Mouse (Mus musculus) skeletal muscle tissue, adult 2 months (tissue): ENCODE measurements around the gene Phc1.
"Not testable (repeated sequence)": the region's sequence is repeated elsewhere in the genome, so short reads cannot be mapped to it uniquely, and the experiment has no call there.

Experiments
- DNase-seq: peaks from one replicate; pipeline ENCODE4 v3.0.0-alpha.2; 2012; ENCODE audit warnings: low read depth, low spot score

Phc1 gene

DNA sequence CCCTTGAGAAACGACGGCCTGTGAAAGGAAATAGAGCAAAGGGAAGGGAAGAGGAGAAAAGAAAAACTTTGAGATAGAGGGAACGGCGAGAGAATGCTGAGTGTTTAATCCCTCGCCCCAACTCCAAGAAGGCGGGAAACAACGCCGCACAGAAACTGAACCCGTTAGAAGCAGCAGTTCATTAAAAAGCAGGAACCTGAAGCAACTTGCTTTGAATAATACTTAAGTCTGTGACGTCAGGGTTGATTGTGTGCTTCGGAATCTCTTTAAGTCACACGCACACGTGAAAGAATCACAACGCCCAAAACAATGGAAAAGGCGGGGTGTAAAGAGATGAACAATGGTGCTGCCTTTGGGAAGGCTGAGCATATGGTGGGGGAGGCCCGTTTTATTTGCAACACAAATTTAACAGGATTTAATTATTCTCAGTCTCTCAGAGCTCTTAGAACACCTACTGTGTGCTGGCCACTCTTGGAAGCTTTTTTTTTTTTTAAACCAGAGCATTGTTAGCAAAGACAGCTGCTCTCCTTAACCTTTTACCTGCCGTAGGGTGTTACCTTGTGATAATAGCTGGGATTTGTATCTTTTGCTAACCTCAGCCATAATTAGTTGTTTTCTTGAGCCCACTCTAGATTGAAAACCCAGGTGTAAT, at the start of gene Phc1:
Gene Phc1 (minus strand): TSS at position 213 of the 652 bp plus-strand sequence.
- DNase-seq, result no peak

DNA sequence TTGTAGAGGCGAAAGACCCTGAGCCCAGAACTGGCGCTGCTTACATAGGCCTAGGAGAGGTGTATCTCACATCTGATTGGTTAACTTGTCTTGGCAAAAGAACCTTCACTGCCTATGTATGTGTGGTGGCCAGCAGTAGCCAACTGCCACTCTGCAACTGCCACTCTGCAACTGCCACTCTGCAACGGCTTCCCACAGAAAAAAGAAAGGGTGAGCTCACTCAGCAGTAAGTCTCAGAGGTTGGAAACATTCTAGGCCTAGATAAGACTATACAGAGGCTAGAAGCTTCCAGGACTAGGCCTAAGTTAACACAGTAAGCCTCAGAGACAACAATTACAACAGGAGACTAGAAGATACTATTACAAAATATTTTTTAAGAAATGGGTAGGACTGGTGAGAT, 49.6 kb upstream of the Phc1 start:
- DNase-seq, result not testable (repeated sequence)

DNA sequence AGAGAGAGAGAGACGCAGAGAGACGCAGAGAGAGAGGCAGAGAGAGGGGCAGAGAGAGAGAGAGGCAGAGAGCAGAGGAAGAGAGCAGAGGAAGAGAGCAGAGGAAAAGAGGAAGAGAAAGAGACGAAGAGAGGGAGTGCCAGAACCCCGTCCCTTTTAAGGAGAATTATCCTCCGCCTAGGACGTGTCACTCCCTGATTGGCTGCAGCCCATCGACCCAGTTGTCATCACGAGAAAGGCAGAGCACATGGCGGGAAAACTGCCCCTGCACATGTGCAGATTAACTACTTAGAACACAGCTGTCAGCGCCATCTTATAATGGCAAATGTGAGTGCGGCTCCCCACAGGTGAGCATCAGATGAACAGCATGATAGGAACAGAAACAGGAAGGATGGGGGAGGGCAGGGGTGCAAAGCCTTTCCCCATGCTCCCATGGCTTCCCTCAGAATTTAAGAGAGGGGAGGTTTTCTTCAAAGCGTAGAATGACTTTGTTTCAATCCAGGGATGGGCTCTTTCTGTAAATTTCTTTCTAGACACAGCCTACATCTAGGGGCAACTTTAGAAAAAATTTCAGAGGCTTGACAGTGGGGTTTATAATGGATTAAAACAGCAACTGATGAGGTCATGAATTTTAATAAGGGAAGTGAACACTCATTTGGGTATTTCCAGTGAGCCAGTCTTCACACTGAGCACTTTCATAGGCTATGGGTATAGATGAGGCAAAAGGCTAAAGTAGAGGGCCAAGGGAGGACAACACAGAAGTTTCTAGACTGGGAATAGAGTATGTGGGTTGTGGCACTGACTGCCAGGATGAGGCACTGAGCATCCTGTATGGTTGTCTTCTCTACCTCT, 47.0 kb upstream of the Phc1 start:
- DNase-seq, result not testable (repeated sequence)

DNA sequence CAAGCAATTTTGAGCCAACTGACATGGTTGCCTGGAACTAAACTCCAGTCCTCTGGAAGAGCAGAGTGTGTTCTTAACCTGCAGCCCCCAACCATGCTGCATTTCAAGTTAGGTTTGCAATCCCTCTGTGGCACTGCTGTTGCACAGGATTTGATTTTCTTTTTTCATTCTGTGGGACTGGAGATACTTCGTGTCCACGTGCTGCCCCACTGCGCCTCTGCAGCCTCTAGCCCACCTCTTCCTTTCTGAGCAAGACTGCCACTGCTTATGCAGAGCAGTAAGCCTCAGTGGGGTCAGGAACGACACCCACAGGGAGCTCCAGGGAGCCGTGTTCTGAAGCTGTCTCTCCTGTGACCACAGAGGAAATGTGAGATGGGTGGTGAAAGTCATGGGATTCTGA, 45.4 kb upstream of the Phc1 start:
- no peak for DNase-seq

DNA sequence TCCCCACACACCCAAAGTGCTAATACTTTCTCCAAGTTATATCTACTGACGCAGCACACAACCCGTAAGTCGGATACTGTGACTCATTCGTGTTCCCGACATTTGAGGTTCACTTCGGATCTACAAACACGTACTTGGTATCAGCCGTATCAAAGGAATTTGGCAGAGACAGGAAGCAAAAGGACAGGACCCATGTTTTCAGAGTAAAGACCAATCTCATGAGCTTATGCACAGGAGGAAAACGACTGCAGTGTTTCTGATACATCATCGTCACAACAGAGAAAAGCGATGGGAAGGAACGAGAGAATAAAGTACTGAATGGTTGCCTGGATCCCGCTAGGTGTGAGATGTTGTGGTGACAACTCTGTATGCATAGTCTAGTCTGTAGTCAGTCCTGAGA, 44.5 kb upstream of the Phc1 start:
- DNase-seq, result no peak

DNA sequence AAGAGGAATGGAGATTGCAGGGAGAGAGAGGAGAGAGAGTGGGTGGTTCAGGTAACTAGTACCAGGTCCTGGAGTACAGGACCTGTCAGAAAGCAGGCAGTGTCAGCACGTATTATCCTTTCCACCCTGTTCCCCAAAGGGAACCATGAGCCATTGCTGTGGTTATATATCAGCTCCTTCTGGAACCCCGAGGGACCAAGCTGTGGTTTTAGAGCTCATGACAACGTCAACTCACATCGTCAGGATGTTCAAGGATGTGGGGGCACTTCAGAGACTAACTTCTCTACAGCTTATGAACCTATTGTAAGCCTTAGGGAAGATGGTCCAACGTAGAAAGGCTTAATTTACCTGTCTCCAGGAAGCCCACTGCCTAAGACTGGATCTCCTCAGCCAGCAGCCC, 42.9 kb upstream of the Phc1 start:
- no peak for DNase-seq

DNA sequence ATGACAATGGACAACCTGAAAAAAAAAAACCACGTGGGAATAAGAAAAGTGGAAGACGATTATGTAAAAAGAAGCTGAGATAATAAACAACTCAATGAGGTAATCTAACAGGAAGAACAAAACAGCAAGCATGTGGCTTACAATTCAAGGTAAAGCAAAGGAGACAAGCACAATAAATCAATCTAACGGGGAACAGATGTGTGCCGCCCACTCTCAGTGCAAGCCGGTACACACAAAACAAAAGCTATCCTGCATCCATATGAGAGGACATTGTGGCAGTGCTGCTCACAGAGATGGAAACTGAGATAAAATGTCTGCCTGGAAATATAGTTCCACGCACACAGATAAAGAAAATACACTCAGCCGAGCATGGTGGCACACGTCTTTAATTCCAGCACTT, 41.7 kb upstream of the Phc1 start:
- DNase-seq, result no peak

DNA sequence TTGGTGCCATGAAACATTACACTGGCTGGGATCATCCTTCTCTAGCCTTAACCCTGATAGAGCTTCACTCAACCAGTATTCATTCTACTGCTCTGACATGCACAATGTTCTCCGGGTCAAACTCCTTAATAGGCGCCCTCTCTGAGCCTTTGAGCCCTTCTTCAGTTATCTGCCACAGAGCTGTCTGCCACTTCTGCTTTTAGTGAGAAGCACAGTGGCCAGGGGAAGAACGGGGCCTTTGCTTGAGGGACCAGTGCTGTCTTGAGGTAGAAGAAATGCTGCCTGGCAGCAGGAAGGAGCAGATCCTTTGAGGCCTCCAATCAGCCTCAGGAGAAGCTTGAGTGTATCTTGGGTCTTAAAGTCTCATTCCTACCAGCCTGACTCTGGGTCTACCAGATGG, 27.9 kb upstream of the Phc1 start:
- DNase-seq, result no peak

DNA sequence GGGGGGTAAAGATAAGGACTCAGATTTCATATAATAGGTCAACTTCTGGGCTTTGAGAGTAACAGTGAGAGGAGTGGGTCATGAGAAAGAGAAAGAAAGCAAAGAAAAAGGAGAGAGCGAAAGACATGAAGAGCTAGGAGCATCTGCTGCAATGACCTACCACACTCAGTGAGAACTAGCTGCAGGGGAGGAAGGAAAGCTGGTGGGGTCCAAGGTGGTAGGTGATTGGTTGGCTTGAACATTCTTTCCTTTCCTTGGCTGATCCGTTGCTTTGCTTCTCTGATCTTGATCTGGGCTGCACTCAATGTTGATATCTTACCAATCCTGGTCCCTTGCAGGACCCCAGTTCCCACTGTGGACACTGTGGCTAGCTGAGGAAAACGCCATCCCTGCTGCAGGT, 26.6 kb upstream of the Phc1 start:
- no peak for DNase-seq

DNA sequence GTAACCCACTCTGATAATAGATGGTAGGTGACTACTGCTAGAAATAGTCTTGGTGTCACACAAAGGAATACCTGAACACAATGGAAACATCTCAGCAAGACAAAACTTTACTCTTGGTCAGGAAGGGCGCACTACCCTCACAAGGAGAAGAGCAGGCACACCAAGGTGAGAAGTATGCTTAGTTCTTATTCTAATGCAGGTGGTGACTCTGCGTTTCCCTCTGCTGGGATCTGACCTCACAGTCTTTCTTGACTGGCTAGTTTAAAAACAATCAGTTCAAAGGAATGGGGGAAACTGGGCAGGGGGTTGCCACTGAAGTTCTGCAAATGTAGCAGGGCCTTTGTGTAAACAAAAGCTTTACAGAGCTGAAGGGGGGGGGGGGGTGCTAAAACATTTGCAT, 25.9 kb upstream of the Phc1 start:
- no peak for DNase-seq

DNA sequence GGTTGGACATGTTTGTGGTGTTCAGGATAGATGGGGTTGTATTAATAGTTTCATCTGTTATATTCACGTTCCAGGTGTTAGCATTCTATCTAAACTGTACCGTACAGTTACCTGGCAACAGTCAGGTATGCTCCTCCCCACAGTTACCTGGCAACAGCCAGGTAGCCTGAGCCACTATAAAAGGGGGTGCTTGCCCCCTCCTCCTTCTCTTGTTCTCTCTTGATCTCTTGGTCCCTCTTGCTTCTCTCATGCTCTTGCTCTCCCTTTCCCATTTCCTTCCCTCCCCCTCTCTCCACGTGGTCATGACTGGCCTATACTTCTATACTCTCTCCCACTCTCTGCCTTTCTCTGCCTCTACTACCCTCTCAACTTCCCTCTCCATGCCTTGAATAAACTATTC, 25.3 kb upstream of the Phc1 start:
- no peak for DNase-seq

DNA sequence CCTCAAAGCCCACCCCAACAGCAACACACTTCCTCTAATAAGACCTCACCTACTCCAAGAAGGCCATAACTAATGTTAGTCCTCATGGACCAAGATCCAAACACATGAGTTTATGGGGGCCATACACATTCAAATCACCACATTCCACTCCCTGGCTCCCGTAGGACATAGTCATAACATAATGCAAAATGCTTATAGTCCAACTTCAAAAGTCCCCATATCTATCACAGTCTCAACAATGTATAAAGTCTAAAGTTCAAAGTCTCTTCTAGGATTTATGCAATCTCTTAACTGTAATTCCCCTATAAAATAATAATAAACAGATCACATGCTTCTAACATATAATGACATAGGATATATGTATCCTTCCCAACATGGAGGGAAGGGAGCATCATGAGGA, 16.7 kb upstream of the Phc1 start:
- DNase-seq, result no peak

DNA sequence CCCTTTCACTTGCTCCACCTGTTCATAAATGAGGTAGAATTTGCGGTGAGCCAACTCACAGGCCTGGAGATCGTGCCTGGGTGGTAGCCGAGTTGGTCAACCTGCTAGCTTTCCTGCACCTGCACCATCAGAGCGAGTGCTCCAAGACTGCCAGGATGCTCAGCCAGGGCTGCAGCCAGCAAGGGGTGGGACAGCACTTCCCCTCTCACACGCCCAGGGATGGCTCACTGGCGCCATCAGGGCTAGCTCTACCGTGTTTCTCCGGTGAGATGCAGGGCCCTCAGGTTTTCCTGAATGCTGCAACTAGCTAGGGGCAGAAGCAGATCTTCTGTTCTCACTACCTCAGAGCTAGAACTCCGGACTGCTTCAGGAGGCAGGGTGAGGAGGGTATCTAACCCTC, 15.5 kb upstream of the Phc1 start:
- DNase-seq, result no peak

DNA sequence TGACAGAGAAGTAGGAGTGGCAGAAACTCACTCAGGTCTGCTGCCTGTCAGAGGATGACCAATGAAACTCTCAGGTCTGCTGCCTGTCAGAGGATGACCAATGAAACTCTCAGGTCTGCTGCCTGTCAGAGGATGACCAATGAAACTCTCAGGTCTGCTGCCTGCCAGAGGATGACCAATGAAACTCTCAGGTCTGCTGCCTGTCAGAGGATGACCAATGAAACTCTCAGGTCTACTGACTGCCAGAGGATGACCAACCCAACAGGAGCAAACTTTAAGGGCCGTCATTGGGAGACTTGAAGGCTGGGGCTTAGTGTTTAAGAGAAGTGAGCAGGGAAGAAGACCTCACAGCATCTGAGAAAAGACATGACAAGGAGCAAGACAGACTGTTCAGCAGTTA, 7.0 kb upstream of the Phc1 start:
- DNase-seq, result not testable (repeated sequence)

DNA sequence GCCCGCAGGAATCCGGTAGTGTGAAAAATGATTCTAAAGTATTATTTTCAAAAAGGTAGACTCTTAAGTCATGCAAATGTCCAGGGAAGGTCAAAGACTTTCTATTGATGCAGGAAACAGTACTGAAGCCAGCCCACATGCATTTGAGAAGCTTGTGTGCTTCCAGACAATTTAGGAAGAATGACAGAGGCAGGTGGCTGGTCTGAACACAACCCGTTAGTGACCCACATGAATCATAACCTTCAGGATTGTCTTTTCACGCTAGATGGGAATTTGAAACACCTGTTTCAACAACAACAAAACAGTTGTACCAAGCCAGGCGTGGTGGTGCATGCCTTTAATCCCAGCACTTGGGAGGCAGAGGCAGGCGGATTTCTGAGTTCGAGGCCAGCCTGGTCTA, 6.0 kb upstream of the Phc1 start:
- no peak for DNase-seq

DNA sequence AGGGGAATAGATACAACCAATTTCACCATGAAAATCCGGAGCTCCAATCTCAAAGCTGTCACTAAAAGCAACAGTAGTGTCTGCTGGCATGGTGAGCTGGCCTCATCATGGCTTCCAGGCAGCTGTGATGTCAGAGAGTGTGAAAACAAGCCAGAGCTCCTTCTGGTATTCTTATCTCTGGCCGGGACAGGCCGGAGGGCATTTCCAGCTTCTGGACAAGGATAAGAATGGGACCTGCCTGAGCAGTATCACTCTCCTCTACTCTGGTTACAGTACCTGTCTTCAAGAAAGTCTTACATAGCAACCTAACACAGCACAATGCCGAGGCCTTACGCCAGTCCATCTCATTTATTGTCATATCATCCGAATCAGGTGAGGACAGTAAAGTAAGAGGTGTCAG, 5.4 kb upstream of the Phc1 start:
- DNase-seq, result no peak

DNA sequence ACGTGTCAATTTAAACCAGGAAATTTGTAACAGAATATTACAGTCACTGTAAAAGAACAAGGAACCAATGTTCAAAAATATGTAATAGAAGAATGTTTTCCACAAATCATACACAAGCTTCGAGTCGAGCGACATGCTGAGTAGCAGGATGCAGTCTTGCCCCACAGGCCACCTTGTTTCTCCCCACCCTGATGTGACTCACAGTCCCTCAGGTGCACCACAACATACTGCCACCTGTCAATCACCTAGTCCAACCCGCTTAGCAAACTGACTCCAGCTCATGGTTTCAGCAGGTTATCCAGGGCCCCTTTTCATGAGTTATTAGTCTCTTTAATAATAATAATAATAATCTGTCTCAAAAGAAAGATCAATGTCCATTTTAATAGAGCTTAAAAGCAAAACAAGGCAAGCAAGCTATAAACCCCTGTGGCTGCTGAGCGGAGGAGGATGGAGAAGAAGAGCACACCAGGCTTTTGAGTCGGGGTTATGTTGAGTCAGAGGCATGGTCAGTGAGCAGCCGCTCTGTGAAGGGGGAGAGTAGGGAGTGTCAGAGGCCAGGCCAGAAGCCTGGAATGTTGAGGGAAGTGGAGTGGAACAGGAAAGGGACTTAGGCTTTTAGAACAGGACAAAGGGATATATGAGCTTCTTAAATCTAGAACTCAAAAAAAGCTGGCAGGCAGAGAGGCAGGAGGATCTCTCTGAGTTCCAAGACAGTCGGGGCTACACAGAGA, 4.2 kb upstream of the Phc1 start:
- no peak for DNase-seq

DNA sequence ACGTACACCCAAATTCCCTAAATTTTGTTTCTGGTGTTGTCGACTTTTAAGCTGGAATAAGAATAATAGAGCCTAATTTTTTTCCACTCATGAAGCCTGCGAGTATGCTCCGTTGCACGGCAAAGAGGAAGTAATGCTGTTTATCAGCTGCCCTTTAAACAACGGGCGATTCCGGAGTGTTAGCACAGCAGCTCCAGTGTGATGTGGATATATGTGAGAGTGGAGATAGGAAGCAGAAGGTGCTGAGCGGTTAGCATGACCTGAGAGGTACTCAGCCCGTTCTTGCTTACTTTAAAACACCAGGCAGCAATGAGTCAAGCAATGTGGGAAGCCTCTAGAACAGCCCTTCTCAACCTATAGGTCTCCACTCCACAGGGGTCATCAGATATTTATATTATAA, 3.4 kb upstream of the Phc1 start:
- DNase-seq, result no peak

DNA sequence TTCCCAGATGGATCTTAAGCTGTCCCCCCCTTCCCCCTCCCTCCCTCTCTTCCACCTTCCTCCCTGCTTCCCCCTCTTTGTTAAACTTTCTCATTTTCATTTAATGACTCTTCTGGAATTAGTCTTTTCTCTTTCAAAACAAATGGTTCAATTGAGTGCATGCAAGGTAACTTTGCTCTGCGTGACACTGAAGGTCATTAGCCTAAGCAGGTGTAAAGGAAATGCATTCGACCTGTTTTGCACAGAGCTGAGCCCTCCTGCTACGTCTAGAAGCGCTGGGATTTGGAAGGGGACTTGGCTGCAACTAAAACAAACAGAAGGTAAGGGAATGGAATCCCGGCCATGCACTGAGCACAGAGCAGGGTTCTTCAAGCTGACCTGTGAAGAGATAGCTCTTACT, 1.8 kb upstream of the Phc1 start:
- DNase-seq, result no peak

DNA sequence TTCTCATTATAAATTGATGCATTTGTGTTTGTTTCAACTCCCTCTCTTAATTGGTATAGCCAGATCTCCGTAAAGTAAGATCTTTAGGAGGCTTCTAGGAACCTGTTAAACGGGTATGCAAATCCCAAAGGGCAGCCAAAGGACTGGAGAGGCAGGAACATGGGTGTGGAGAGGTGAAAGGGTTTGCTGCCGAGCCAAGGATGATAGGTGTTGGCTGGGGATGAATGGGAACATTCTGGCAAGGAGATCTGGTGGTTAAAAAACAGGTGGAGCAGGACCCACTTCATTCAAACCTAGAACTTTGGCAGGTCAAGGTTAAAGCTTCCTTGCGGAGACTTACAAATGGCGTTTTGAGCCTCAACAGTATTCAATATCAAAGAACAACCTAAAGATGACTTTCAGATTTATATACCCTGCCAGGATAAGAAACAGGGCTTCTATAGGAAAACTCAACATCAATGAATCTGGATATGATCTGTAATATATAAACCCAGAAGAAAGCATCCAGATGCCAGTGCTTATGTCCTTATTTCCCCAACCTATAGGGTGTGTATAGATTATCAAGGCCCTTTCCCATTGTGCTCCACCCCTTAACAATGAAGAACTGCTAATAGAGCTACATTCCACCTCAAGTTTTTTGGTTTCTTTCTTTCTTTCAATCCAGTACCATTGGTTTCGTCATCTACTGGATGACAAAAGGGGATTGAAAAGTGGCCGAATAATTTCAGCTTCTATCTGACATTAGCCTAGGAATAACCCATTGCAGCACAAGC, 863 bp upstream of the Phc1 start:
- DNase-seq, result no peak

DNA sequence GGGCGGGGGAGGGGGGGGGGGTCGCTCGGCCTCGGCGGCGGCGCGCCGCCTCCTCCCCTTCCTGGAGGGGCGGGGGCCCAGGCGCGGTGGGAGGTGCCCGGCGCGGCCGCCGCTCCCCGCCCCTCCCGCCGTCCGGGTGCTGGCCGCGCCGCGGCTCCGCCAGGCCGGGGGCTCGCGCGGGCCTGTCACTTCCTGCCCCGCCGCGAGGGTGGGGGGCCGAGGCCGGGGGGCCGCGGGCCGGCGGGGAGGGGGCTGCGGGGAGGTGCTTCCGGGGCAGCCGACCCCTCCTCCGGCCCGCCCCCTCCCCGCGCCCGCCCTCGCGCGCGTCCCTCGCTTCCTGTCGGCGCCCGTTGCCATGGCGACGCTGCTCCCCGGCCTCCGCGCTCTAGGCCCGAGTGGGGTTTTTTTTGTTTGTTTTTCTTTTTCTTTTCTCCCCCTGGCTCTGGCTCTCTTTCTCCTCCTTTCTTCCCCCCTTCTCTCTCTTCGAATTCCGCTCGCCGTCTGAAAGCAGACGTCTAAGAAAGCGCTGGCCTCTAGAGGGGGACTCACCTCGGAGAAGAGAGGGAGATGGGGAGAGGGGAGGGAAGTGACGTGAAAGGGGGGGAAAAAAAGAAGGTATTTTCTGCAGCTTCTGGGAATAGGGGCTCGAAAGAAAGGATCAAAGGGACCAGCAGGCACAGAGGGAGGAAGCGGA, 566 bp downstream of the Phc1 start:
- DNase-seq, result peak; percentile 65
